Mouse (Mus musculus) thymus, adult 18-20 months (tissue): ENCODE results near the gene Xlr3c.
"Not testable (repeated sequence)": the region's sequence is repeated elsewhere in the genome, so short reads cannot be mapped to it uniquely, and the experiment has no call there.

Experiments used
- DNase-seq, 2 experiments: peaks; one replicate each; pipeline ENCODE4 v3.0.0; 2022; ENCODE audit warnings: mixed read lengths in 2 of 2

The Xlr3c gene

GRCm38 (mm10) chrX:73265270-73265669 is at the start of gene Xlr3c:
Gene Xlr3c (minus strand): TSS chrX:73265390.
- DNase-seq = not testable (repeated sequence)

DNA sequence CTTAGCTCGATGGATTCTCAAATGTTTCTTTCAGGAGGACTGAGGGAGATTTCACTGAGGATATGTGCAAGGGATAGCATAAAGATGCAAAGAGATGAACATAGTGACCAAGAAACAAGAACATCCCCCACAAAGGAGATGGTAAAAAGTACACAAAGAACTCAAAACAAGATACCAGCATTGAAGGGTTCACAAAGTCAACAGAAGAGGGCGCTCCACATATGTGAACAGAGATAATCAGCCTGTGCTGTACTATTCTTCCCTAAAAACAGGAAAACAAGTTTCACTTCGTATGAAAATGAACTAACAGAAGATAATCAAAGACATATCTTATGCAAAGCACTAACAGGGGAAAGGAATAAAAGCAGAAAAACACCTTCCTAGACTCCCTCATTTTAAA is 47.3 kb upstream of the Xlr3c start:
- peak in 1 of 2 experiments; percentile 4 for DNase-seq

DNA sequence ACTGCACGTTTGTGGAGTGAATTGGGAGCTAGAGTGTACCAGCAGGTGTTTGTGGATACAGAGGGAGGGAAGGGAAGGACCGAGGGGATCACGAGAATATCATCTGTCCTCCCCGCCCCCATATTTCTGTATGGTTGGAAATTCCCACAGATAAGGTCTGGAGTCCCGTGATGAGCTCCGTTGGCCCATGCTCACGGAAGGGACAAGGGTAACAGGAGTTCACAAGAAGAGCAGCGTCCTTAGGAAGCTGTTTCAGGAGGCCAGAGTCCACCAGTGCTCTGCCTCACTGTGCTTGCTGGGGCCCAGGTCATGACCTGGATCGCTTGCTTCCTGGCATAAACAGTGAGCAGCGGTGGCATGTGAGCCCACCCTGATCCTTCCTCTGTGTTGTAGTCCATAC is 30.6 kb upstream of the Xlr3c start:
- DNase-seq = not testable (repeated sequence)

GRCm38 (mm10) chrX:73292876-73293275 is 27.7 kb upstream of the Xlr3c start, which contains the start of the genes Xlr5a and Xlr5c:
Gene Xlr5a (minus strand): TSS chrX:73292976.
Gene Xlr5c (minus strand): TSS chrX:73292976.
- not testable (repeated sequence) for DNase-seq

DNA sequence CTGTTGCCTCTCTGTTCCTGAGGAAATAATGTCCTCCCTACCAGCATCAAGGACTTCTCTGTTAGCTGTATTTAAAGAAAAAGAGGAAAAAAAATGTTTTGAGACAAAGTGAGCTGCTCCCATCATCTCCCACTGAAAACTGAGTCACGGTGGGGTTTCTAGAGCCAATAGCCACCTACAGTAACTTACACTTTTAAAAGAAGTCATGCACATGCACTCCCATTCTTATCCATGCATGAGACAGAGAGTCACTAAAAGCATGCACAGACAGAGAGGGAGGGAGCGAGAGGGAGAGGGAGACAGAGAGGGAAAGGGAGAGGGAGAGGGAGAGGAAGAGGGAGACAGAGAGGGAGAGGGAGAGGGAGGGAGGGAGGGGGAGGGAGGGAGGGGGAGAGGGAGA is 2.8 kb downstream of the Xlr3c start:
- not testable (repeated sequence) for DNase-seq

DNA sequence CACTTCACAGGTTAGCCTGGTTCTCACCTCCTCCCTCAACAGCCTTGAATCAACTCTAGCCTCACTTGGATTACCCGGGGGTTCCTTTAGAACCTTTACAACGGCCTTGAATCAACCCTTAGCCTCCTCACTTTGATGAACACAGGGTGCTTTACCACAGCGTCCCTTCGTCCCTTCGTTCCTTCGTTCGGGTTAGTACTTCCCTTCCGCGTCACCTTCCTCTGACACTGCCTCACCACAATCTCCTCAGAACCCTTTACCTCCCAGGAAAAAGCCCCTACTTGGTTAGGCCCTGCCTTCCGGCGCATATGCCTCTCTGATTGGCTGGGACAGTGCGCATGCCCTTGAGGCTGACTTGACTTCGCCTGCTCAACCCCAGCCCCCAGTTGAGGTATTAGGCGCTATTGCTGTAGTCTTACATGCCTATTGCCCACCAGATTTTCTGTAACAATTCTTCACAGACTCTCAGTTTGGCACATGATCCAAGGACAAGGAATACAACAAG is 22.3 kb downstream of the Xlr3c start, which contains the start of gene Xlr4c:
TSS of gene Xlr4c (minus strand) at position 310 of the 505 bp plus-strand sequence.
- DNase-seq = peak in 1 of 2 experiments; percentile 56

DNA sequence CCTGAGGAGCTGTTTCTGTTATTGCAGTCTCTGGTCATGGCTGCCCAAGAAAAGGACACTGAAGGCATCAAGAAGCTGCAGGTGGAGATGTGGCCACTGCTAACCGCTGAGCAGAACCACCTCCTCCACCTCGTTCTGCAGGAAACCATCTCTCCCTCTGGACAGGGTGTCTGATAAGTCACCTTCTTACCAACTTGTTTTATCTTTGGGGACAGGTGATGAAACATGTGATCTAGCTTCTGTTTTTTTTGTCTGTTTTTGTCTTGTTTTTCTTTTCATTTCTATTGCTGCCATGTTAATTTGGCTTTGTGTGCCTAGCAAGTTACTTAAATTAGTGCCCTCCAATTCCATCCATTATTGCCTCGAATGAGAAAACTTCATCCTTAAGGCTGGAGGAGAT is 35.9 kb downstream of the Xlr3c start:
- DNase-seq = no peak

GRCm38 (mm10) chrX:73228606-73229214 is 36.5 kb downstream of the Xlr3c start:
- DNase-seq = peak; percentile 52 to 60

DNA sequence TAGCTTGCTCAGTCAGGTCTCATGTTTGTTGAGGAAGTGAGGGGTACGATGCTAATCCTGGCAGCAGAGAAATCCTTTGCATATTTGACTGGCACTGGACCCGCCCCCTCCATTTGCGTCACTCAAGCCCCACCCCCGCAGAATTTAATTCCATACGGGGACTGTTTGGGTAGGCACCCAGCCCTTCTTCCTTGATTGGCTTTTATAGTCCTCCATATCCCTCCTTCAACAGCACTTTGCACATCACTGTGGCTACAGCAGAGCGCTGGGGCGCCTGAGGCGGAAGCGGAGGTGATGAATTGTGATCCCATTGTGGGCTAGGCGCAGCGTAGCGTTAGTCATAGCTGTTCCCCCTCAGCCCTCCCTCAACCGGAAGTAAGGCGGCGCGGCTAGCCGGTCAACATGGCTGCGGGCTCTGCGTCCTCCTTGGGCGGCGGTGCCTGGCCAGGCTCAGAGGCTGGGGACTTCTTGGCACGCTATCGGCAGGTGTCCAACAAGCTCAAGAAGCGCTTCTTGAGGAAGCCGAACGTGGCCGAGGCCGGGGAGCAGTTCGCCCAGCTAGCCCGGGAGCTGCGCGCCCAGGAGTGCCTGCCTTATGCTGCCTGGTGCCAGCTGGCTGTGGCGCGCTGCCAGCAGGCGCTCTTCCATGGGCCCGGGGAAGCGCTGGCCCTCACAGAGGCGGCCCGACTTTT is 37.1 kb downstream of the Xlr3c start, which contains the start of gene F8a:
TSS of gene F8a (plus strand) at position 378 of the 692 bp plus-strand sequence.
- peak; percentile 66 to 76 for DNase-seq

- DNase-seq = no peak
Measured at GRCm38 (mm10) chrX:73225365-73225764, 39.8 kb downstream of the Xlr3c start.

GRCm38 (mm10) chrX:73213819-73214564 is 51.2 kb downstream of the Xlr3c start, which contains the start of gene Xlr4b:
Gene Xlr4b (plus strand): TSS chrX:73214333.
- DNase-seq = peak in 1 of 2 experiments; percentile 9
